Mouse (Mus musculus) thymus, adult 2 months (tissue): ENCODE data around the gene Tmem203.

Experiments
- CTCF ChIP-seq: fragments of 200-500 bp; IDR thresholded peaks from 2 replicates; pipeline ENCODE4 v1.5.1; 2012; ENCODE audit warnings: mild to moderate bottlenecking, control low read depth, low read length, moderate library complexity, borderline replicate concordance; ENCODE audit not compliant: control insufficient read depth, poor library complexity, insufficient read depth; ENCODE audit errors: extremely low read depth
- POLR2A ChIP-seq: fragments of 200-500 bp; IDR thresholded peaks from 2 replicates; pipeline ENCODE4 v1.6.1; 2012; ENCODE audit warnings: mild to moderate bottlenecking, low read length, control low read depth, moderate library complexity; ENCODE audit not compliant: control insufficient read depth, poor library complexity, insufficient read depth; ENCODE audit errors: extremely low read depth

GRCm38 (mm10) chr2:25211121-25211670, 44.0 kb upstream of the Tmem203 start, which contains the start of gene Nelfb:
- TF ChIP-seq CTCF = no peak
- peak; percentile 66; the same call in 1 of the 2 replicates for TF ChIP-seq POLR2A
